Mouse (Mus musculus): ENCODE measurements around the gene Prss29. TPM values are rescaled to one million over a fixed set of nuclear protein-coding genes. Genes with fewer than 3 reads are reported as not detected.

The Prss29 gene
- polyA plus RNA-seq, 1 experiment from 2014 or later = not detected

DNA sequence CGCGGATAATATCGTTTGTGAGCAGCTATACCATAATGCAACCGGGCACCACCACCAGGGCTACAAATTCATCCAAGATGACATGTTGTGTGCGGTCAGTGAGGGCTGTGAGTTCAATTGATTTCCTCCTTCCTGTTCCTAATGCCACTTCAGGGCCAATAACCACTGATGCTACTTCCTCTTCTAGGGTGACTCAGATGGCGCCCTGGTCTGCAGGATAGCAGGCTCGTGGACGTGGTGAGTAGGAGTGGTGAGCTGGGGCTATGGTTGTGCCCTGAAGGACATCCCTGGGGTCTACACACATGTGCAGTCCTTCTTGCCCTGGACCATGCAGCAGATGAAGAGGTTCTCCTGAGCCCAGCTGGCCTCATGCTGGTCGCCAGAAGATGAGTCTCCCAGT lies 13.9 kb downstream of the Prss29 start:
- H3K27ac ChIP-seq (ENCODE audit: low read depth, low read length) = no peak overlapping the region
- no peaks in the 10 kb centered on the region for H3K36me3 ChIP-seq (ENCODE audit: control insufficient read depth, insufficient read depth, low read length)
- no peaks in the 10 kb centered on the region for H3K4me1 ChIP-seq (ENCODE audit: control insufficient read depth, insufficient read depth, low read length)
- WGBS (ENCODE audit: insufficient replicate concordance) = 67% methylated on average over 9 of the region's 9 CpGs
- H3K9me3 ChIP-seq (replicated peaks; ENCODE audit: control insufficient read depth, low read length) = no peaks in the 10 kb centered on the region
- peaks cover 21% of the 10 kb centered on the region for H3K27me3 ChIP-seq (ENCODE audit: control insufficient read depth, insufficient read depth, low read length)
- no peak for ATAC-seq (replicated peaks; ENCODE audit: insufficient number of reproducible peaks, low FRiP score, low TSS enrichment)
- no peak overlapping the region for H3K9ac ChIP-seq (ENCODE audit: low read depth, low read length)
- no peak overlapping the region for H3K4me3 ChIP-seq (ENCODE audit: low read depth, low read length)
- no peak overlapping the region for H3K4me2 ChIP-seq

DNA sequence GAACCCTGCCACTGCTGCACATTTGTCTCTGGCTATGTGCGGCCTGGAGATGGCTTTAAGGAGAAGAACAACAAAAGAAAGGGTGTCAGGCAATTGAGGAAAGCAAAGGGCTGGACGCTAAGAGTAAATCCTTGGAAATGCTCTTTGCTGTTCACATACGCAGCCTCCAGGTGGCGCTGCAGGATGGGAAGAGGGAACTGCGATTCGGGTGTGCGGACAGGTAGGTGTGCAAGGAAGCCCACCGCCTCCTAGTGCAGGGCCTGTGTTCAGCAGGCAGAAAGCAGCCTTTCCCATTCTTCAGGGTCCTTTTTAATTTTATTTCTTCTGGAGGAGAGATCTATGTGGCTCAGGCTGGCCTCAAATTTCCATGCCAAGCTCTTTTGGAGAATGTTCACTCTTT lies 15.5 kb downstream of the Prss29 start:
- H3K4me3 ChIP-seq (ENCODE audit: low read depth, low read length) = no peak overlapping the region
- WGBS (ENCODE audit: insufficient replicate concordance) = 1% methylated on average over 8 of the region's 8 CpGs
- no peak overlapping the region for H3K9ac ChIP-seq (ENCODE audit: low read depth, low read length)
- ATAC-seq (replicated peaks; ENCODE audit: insufficient number of reproducible peaks, low FRiP score, low TSS enrichment) = no peak
- no peaks in the 10 kb centered on the region for H3K4me1 ChIP-seq (ENCODE audit: control insufficient read depth, insufficient read depth, low read length)
- H3K4me2 ChIP-seq = no peak overlapping the region
- H3K27ac ChIP-seq (ENCODE audit: low read depth, low read length) = no peak overlapping the region
- H3K9me3 ChIP-seq (replicated peaks; ENCODE audit: control insufficient read depth, low read length) = no peaks in the 10 kb centered on the region; the same call in 1 of the 2 replicates
- no peaks in the 10 kb centered on the region for H3K36me3 ChIP-seq (ENCODE audit: control insufficient read depth, insufficient read depth, low read length)
- peaks cover 21% of the 10 kb centered on the region for H3K27me3 ChIP-seq (ENCODE audit: control insufficient read depth, insufficient read depth, low read length)

DNA sequence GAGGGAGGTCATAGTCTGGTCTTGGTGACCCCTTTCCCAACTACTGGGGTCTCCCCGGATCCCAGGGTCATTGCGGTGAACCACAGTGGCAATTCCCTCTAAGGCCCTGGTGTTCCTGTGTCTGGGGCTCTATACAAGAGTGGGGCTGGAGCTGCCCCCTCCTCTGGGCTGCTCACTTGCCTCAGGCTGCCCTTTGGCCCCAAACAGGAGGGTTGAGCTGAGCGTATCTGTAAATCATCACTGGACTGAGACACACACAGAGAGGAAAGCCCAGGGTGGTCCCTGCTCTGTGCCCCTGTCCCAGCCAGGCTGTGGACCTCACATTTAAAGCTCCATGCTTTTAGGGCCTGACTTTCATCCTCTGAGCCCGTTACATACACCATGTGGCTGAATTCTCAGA lies 19.8 kb downstream of the Prss29 start:
- Histone ChIP-seq H3K4me3 (ENCODE audit: low read depth, low read length) (no peak overlapping the region), H3K9ac (ENCODE audit: low read depth, low read length) (no peak overlapping the region), H3K27me3 (ENCODE audit: control insufficient read depth, insufficient read depth, low read length) (peaks cover 7% of the 10 kb centered on the region), H3K4me2 (no peak overlapping the region), H3K4me1 (ENCODE audit: control insufficient read depth, insufficient read depth, low read length) (no peaks in the 10 kb centered on the region), H3K9me3 (replicated peaks; ENCODE audit: control insufficient read depth, low read length) (no peaks in the 10 kb centered on the region; the same call in 1 of the 2 replicates), H3K27ac (ENCODE audit: low read depth, low read length) (no peak overlapping the region), H3K36me3 (ENCODE audit: control insufficient read depth, insufficient read depth, low read length) (no peaks in the 10 kb centered on the region)
- 80% methylated on average over 4 of the region's 4 CpGs for WGBS (ENCODE audit: insufficient replicate concordance)
- no peak for ATAC-seq (replicated peaks; ENCODE audit: insufficient number of reproducible peaks, low FRiP score, low TSS enrichment)

DNA sequence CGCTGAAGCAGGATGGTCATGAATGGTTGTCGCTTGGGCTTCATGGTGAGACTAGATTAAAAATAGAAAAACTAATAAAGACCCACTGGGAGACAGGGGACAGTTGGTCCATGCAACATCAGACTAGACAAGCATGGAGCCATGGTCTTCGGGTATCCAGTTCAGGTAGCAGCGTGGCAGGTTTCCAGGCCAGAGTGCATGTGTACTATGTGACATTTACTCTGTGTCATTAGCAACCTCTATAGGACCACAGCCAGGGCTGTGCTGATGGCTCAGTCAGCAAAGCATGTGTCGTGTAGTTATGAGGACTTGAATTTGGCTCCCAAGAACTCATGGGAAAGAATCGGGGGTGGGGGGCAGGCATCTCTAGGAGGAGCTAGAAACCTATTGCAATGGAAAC lies 21.5 kb downstream of the Prss29 start:
- 77% methylated on average over 6 of the region's 6 CpGs for WGBS (ENCODE audit: insufficient replicate concordance)
- no peak overlapping the region for H3K9ac ChIP-seq (ENCODE audit: low read depth, low read length)
- no peak overlapping the region for H3K4me2 ChIP-seq
- H3K4me3 ChIP-seq (ENCODE audit: low read depth, low read length) = no peak overlapping the region
- no peaks in the 10 kb centered on the region for H3K4me1 ChIP-seq (ENCODE audit: control insufficient read depth, insufficient read depth, low read length)
- no peaks in the 10 kb centered on the region for H3K36me3 ChIP-seq (ENCODE audit: control insufficient read depth, insufficient read depth, low read length)
- no peaks in the 10 kb centered on the region; the same call in 1 of the 2 replicates for H3K9me3 ChIP-seq (replicated peaks; ENCODE audit: control insufficient read depth, low read length)
- H3K27ac ChIP-seq (ENCODE audit: low read depth, low read length) = no peak overlapping the region
- ATAC-seq (replicated peaks; ENCODE audit: insufficient number of reproducible peaks, low FRiP score, low TSS enrichment) = no peak
- H3K27me3 ChIP-seq (ENCODE audit: control insufficient read depth, insufficient read depth, low read length) = peaks cover 1% of the 10 kb centered on the region; the same call in 1 of the 2 replicates

DNA sequence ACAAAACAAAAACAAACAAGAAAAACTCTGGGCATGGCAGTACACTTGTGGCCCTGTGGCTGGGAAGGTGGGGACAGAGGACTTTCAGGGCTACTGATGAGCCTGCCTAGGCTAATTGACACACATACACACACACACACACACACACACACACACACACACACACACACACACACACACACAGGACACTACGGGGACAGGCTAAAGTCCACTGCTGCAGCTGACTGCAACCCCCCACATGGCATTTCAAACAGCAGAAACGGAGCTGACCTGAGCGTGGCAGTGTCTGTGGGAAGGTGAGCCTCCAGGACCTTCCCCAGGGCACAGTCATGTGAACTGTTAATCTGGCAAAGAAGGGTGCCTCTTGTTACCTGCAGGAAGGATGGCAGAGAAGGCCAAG lies 23.0 kb downstream of the Prss29 start:
- Histone ChIP-seq H3K4me1 (ENCODE audit: control insufficient read depth, insufficient read depth, low read length) (no peaks in the 10 kb centered on the region), H3K27ac (ENCODE audit: low read depth, low read length) (no peak overlapping the region), H3K9me3 (replicated peaks; ENCODE audit: control insufficient read depth, low read length) (no peaks in the 10 kb centered on the region; the same call in 1 of the 2 replicates), H3K4me3 (ENCODE audit: low read depth, low read length) (no peak overlapping the region), H3K36me3 (ENCODE audit: control insufficient read depth, insufficient read depth, low read length) (no peaks in the 10 kb centered on the region), H3K27me3 (ENCODE audit: control insufficient read depth, insufficient read depth, low read length) (no peaks in the 10 kb centered on the region), H3K9ac (ENCODE audit: low read depth, low read length) (no peak overlapping the region), H3K4me2 (no peak overlapping the region)
- no peak for ATAC-seq (replicated peaks; ENCODE audit: insufficient number of reproducible peaks, low FRiP score, low TSS enrichment)
- 45% methylated on average over 3 of the region's 3 CpGs for WGBS (ENCODE audit: insufficient replicate concordance)

DNA sequence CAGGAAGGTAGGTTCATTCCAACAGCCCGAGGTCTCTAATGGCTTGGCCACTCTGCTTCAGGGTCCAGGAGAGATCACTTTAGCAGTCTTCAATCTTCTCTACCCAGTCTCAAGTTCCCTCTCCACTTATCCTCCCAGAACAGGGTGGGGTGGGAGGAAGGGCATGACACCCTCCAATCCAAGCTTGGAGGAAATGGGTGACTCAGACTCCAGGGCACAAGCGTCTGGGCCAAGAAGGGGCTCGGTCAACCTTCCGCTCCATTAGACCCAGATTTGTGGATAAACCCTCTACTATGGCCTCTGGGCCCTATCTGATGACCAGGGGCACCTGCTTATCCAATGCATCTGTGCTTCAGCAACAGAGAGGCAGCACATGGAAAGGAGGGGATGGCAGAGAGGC lies 27.0 kb downstream of the Prss29 start, which contains the start of gene Tpsab1:
Tpsab1 (minus strand) TSS at position 101 of the 400 bp plus-strand sequence.
- Histone ChIP-seq H3K27ac (ENCODE audit: low read depth, low read length) (no peak within 1 kb of the TSS), H3K4me3 (ENCODE audit: low read depth, low read length) (no peak within 1 kb of the TSS), H3K4me1 (ENCODE audit: control insufficient read depth, insufficient read depth, low read length) (no peaks in the 10 kb centered on the region), H3K9ac (ENCODE audit: low read depth, low read length) (no peak within 1 kb of the TSS), H3K27me3 (ENCODE audit: control insufficient read depth, insufficient read depth, low read length) (no peaks in the 10 kb centered on the region; the same call in 1 of the 2 replicates), H3K9me3 (replicated peaks; ENCODE audit: control insufficient read depth, low read length) (no peaks in the 10 kb centered on the region), H3K36me3 (ENCODE audit: control insufficient read depth, insufficient read depth, low read length) (no peaks in the 10 kb centered on the region), H3K4me2 (no peak within 1 kb of the TSS)
- ATAC-seq (replicated peaks; ENCODE audit: insufficient number of reproducible peaks, low FRiP score, low TSS enrichment) = no peak
- 83% methylated on average over 4 of the region's 4 CpGs for WGBS (ENCODE audit: insufficient replicate concordance)

DNA sequence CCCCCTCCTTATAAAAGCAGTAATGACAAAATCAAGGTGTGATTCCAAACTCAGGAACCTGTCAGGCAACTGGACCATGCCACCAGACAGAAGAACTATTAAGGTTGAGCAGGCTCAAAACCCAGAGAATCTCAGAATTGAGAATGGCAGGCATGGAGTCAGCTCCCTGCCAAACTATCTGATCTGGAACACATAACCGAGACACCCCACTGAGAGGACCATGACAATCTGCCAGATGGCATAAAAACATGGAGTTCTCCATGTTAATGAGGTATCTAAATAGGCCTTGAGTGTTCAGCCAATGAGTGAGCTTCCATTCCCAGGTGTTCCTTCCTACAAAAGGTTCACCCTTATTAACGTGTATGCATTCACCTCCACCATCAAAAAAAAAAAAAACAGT lies 42.8 kb downstream of the Prss29 start:
- ATAC-seq (replicated peaks; ENCODE audit: insufficient number of reproducible peaks, low FRiP score, low TSS enrichment) = no peak

DNA sequence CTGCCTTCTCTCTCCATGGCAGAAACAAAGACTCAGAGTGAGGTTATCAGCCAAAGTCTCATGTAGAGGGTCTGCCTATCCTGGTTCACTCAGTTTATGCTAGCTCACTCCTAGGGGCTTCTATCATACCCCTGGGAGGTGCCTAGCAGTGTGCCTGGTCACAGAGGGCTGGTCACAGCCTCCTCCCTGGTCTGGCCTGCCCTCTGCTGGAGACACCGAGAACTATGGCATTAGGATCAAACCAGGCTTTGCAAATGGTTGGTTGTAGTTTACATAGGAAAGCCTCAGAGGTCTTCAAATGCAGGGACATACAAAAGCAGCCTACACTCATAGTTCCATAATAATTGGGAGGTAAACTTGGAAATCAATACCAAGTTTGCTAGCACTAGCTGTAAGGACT lies 45.3 kb downstream of the Prss29 start:
- 4% methylated on average over 1 of the region's 1 CpGs for WGBS (ENCODE audit: insufficient replicate concordance)
- Histone ChIP-seq H3K36me3 (ENCODE audit: control insufficient read depth, insufficient read depth, low read length) (no peaks in the 10 kb centered on the region), H3K27ac (ENCODE audit: low read depth, low read length) (no peak overlapping the region), H3K4me3 (ENCODE audit: low read depth, low read length) (no peak overlapping the region), H3K9me3 (replicated peaks; ENCODE audit: control insufficient read depth, low read length) (no peaks in the 10 kb centered on the region), H3K9ac (ENCODE audit: low read depth, low read length) (no peak overlapping the region), H3K4me2 (no peak overlapping the region), H3K27me3 (ENCODE audit: control insufficient read depth, insufficient read depth, low read length) (peaks cover 2% of the 10 kb centered on the region; the same call in 1 of the 2 replicates), H3K4me1 (ENCODE audit: control insufficient read depth, insufficient read depth, low read length) (no peaks in the 10 kb centered on the region)
- no peak for ATAC-seq (replicated peaks; ENCODE audit: insufficient number of reproducible peaks, low FRiP score, low TSS enrichment)

More for the DNA sequence above, 42.8 kb downstream of the Prss29 start:
- Histone ChIP-seq H3K27ac (ENCODE audit: low read depth, low read length) (no peak overlapping the region), H3K9me3 (replicated peaks; ENCODE audit: control insufficient read depth, low read length) (no peaks in the 10 kb centered on the region), H3K9ac (ENCODE audit: low read depth, low read length) (no peak overlapping the region), H3K36me3 (ENCODE audit: control insufficient read depth, insufficient read depth, low read length) (no peaks in the 10 kb centered on the region), H3K27me3 (ENCODE audit: control insufficient read depth, insufficient read depth, low read length) (no peaks in the 10 kb centered on the region; the same call in 1 of the 2 replicates), H3K4me2 (no peak overlapping the region), H3K4me3 (ENCODE audit: low read depth, low read length) (no peak overlapping the region), H3K4me1 (ENCODE audit: control insufficient read depth, insufficient read depth, low read length) (no peaks in the 10 kb centered on the region)
- 57% methylated on average over 2 of the region's 2 CpGs for WGBS (ENCODE audit: insufficient replicate concordance)

DNA sequence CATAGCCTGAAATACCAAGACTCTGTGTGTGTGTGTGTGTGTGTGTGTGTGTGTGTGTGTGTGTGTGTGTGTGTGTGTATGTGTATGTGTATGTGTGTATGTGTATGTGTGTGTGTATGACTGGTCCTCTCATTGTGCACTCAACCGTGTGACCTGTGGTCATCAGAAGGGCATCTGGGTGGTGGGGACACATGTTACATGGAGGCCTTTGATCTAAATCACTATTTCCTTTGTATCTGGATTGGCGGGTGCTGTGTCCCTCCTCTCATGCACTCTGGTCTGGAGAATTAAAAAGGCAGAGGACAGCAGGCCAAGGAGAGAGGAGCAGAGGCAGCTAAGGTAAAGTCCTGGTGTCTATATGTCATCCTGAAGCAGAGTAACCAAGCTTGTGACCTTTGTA lies 47.6 kb downstream of the Prss29 start, which contains the start of gene Tpsb2:
Tpsb2 (plus strand) TSS at position 301 of the 400 bp plus-strand sequence.
- H3K4me3 ChIP-seq (ENCODE audit: low read depth, low read length) = no peak within 1 kb of the TSS
- WGBS (ENCODE audit: insufficient replicate concordance) = 71% methylated on average over 2 of the region's 2 CpGs
- H3K4me2 ChIP-seq = no peak within 1 kb of the TSS
- ATAC-seq (replicated peaks; ENCODE audit: insufficient number of reproducible peaks, low FRiP score, low TSS enrichment) = no peak
- H3K36me3 ChIP-seq (ENCODE audit: control insufficient read depth, insufficient read depth, low read length) = no peaks in the 10 kb centered on the region
- H3K9me3 ChIP-seq (replicated peaks; ENCODE audit: control insufficient read depth, low read length) = no peaks in the 10 kb centered on the region
- H3K27me3 ChIP-seq (ENCODE audit: control insufficient read depth, insufficient read depth, low read length) = peaks cover 2% of the 10 kb centered on the region; the same call in 1 of the 2 replicates
- H3K27ac ChIP-seq (ENCODE audit: low read depth, low read length) = no peak within 1 kb of the TSS
- no peak within 1 kb of the TSS for H3K9ac ChIP-seq (ENCODE audit: low read depth, low read length)
- no peaks in the 10 kb centered on the region for H3K4me1 ChIP-seq (ENCODE audit: control insufficient read depth, insufficient read depth, low read length)
